Mouse (Mus musculus) stomach, postnatal 0 days (tissue): Measurements from ENCODE around the gene Cnbp.

Experiments used
- CTCF ChIP-seq: IDR thresholded peaks from 2 replicates; pipeline ENCODE4 v1.5.1; 2016; ENCODE audit warnings: antibody characterized with exemption, low read depth, mild to moderate bottlenecking, moderate library complexity
- EP300 ChIP-seq: optimal IDR thresholded peaks from 2 replicates; pipeline ENCODE3; 2016; ENCODE audit warnings: antibody characterized with exemption

DNA sequence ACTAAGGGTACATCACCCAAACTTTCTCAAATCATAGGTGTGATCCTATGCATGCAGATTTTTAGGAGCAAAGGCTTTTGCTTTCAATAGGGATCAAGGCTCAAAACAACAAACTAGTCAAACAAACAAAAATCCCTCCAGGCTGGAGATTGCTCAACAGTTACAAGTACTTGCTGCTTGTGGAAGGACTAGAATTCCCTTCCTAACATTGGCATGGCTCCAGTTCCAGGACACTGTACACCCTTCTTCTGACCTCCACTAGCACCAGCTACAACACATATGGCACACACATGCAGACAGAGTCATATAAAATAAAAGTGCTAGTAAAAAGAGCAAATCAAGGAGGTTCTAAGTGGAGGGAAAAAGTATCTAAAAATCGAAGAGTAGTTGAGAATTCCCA is 4.1 kb downstream of the Cnbp start:
- TF ChIP-seq CTCF (no peak), EP300 (no peak)
